8 mouse cellular contexts compared by ENCODE assay signal in genomic region chr12:69758221-69759185, GRCm38 (mm10). TPM values are rescaled to one million over a fixed set of nuclear protein-coding genes. Genes with fewer than 3 reads are reported as not detected.
DNase-seq lines count a peak whose midpoint lies in the region; ATAC-seq lines count a peak whose summit lies in the region.

No protein-coding gene starts in this region.

- DNase-seq in ZHBTc4 (ENCODE audit: low read depth, low spot score): peak; percentile 33
- peak; percentile 53 for DNase-seq in cerebellum, adult 9-11 months
- peak; percentile 36 to 44 for DNase-seq in heart, adult 9 months (ENCODE audit: low spot score in 2 of 2)
- peak; percentile 19 for DNase-seq in lung, postnatal 25 days (ENCODE audit: low spot score)
- DNase-seq in right cerebral cortex, adult 18-20 months: no peak

- peak; percentile 61 for ATAC-seq in kidney, embryonic 14.5 days (ENCODE audit: low FRiP score, low TSS enrichment)
- ATAC-seq in stomach, embryonic 15.5 days (ENCODE audit: insufficient read depth, low FRiP score, low read depth): no peak
- no peak for ATAC-seq in monocyte, adult 5-6 weeks (replicated peaks; ENCODE audit: insufficient number of reproducible peaks, low FRiP score, low TSS enrichment, poor library complexity, severe bottlenecking)

- H3K36me3 ChIP-seq in kidney, embryonic 14.5 days (ENCODE audit: control insufficient read depth, insufficient read depth, low read length): no peaks in the 10 kb centered on the region
- no peaks in the 10 kb centered on the region for H3K36me3 ChIP-seq in stomach, embryonic 15.5 days

- H3K4me1 ChIP-seq in kidney, embryonic 14.5 days (ENCODE audit: control insufficient read depth, insufficient read depth, low read length): 0 out of 2 replicates have a peak, but pooled peaks cover 7% of the 10 kb centered on the region
- peaks cover 11% of the 10 kb centered on the region for H3K4me1 ChIP-seq in stomach, embryonic 15.5 days

- H3K4me2 ChIP-seq in kidney, embryonic 14.5 days (replicated peaks; ENCODE audit: low read depth, low read length): peak overlapping the region; percentile 50
- peak overlapping the region; percentile 50 for H3K4me2 ChIP-seq in stomach, embryonic 15.5 days

- peak overlapping the region; percentile 27; the same call in 1 of the 2 replicates for H3K4me3 ChIP-seq in kidney, embryonic 14.5 days (ENCODE audit: low read length)
- peak overlapping the region; percentile 16 for H3K4me3 ChIP-seq in stomach, embryonic 15.5 days (replicated peaks)

- H3K9me3 ChIP-seq in kidney, embryonic 14.5 days (ENCODE audit: control insufficient read depth, low read length): no peaks in the 10 kb centered on the region
- no peaks in the 10 kb centered on the region for H3K9me3 ChIP-seq in stomach, embryonic 15.5 days

- 9% methylated on average over 22 of the region's 22 CpGs for WGBS in kidney, embryonic 14.5 days
- WGBS in stomach, embryonic 15.5 days: 6% methylated on average over 22 of the region's 22 CpGs

- peaks cover 3% of the 10 kb centered on the region; the same call in 1 of the 2 replicates for H3K27me3 ChIP-seq in kidney, embryonic 14.5 days (ENCODE audit: control insufficient read depth, insufficient read depth, low read length)
- 0 out of 2 replicates have a peak, but pooled peaks cover 3% of the 10 kb centered on the region for H3K27me3 ChIP-seq in stomach, embryonic 15.5 days (replicated peaks)

- peak overlapping the region; percentile 62; the same call in 1 of the 2 replicates for H3K27ac ChIP-seq in kidney, embryonic 14.5 days (ENCODE audit: low read depth, low read length)
- peak overlapping the region; percentile 76 for H3K27ac ChIP-seq in stomach, embryonic 15.5 days

- H3K9ac ChIP-seq in kidney, embryonic 14.5 days (ENCODE audit: low read depth, low read length): no peak overlapping the region
- H3K9ac ChIP-seq in stomach, embryonic 15.5 days: no peak overlapping the region

RNA-seq across cellular contexts. Expression of gene Cdkl1, which starts 32.6 kb away (rescaled TPM):
- polyA plus RNA-seq in kidney, embryonic 14.5 days (2014; fragmentation: Nextera tagmentation; extraction: Ambion mirVana): 11.6 and 20.7 TPM in 2 replicates
- polyA plus RNA-seq in stomach, embryonic 15.5 days (2015; fragmentation: Nextera tagmentation; extraction: Ambion mirVana): 4.2 and 5.5 TPM in 2 replicates
- 0.49 to 1.2 TPM (median 1.2 TPM) in 3 replicates for total RNA-seq in monocyte, adult 5-6 weeks (2017)

RNA-seq across cellular contexts. Expression of gene Atp5s, which starts 33.8 kb away (rescaled TPM):
- polyA plus RNA-seq in kidney, embryonic 14.5 days (2014; fragmentation: Nextera tagmentation; extraction: Ambion mirVana): 29.4 and 37.6 TPM in 2 replicates
- polyA plus RNA-seq in stomach, embryonic 15.5 days (2015; fragmentation: Nextera tagmentation; extraction: Ambion mirVana): 28.2 and 28.3 TPM in 2 replicates
- 1.1 to 11.9 TPM (median 5.0 TPM) in 3 replicates for total RNA-seq in monocyte, adult 5-6 weeks (2017)

RNA-seq across cellular contexts. Expression of gene L2hgdh, which starts 33.8 kb away (rescaled TPM):
- polyA plus RNA-seq in kidney, embryonic 14.5 days (2014; fragmentation: Nextera tagmentation; extraction: Ambion mirVana): 12.6 and 19.5 TPM in 2 replicates
- 18.3 and 21.2 TPM in 2 replicates for polyA plus RNA-seq in stomach, embryonic 15.5 days (2015; fragmentation: Nextera tagmentation; extraction: Ambion mirVana)
- 0.38 to 1.8 TPM in 2 of 3 replicates, not detected in the other for total RNA-seq in monocyte, adult 5-6 weeks (2017)
